Mouse (Mus musculus): ENCODE measurements around the gene Pitpnm2.

Gene Pitpnm2

GRCm38 (mm10) chr5:124247986-124248626, 1.5 kb downstream of the Pitpnm2 start:
- DNase-seq (ENCODE audit: low spot score) = no peak

- DNase-seq (ENCODE audit: low spot score) = no peak
Measured at GRCm38 (mm10) chr5:124247296-124247695, 2.3 kb downstream of the Pitpnm2 start.

GRCm38 (mm10) chr5:124244885-124245284, 4.7 kb downstream of the Pitpnm2 start:
- no peak for DNase-seq (ENCODE audit: low spot score)

GRCm38 (mm10) chr5:124244449-124244848, 5.1 kb downstream of the Pitpnm2 start:
- DNase-seq (ENCODE audit: low spot score) = no peak

- no peak for DNase-seq (ENCODE audit: low spot score)
Measured at GRCm38 (mm10) chr5:124243236-124243901, 6.2 kb downstream of the Pitpnm2 start.

GRCm38 (mm10) chr5:124241686-124242444, 7.7 kb downstream of the Pitpnm2 start:
- DNase-seq (ENCODE audit: low spot score) = no peak

- DNase-seq (ENCODE audit: low spot score) = no peak
Measured at GRCm38 (mm10) chr5:124240841-124241685, 8.5 kb downstream of the Pitpnm2 start.

GRCm38 (mm10) chr5:124236180-124236579, 13.4 kb downstream of the Pitpnm2 start:
- DNase-seq (ENCODE audit: low spot score) = no peak

GRCm38 (mm10) chr5:124234778-124235177, 14.8 kb downstream of the Pitpnm2 start:
- DNase-seq (ENCODE audit: low spot score) = no peak

- DNase-seq (ENCODE audit: low spot score) = no peak
Measured at GRCm38 (mm10) chr5:124233874-124234661, 15.5 kb downstream of the Pitpnm2 start.

GRCm38 (mm10) chr5:124233144-124233465, 16.5 kb downstream of the Pitpnm2 start:
- no peak for DNase-seq (ENCODE audit: low spot score)

GRCm38 (mm10) chr5:124232360-124233143, 17.0 kb downstream of the Pitpnm2 start:
- no peak for DNase-seq (ENCODE audit: low spot score)

GRCm38 (mm10) chr5:124230461-124230860, 19.1 kb downstream of the Pitpnm2 start:
- no peak for DNase-seq (ENCODE audit: low spot score)

GRCm38 (mm10) chr5:124227193-124227592, 22.4 kb downstream of the Pitpnm2 start:
- no peak for DNase-seq (ENCODE audit: low spot score)

- no peak for DNase-seq (ENCODE audit: low spot score)
Measured at GRCm38 (mm10) chr5:124226494-124226893, 23.1 kb downstream of the Pitpnm2 start.

- no peak for DNase-seq (ENCODE audit: low spot score)
Measured at GRCm38 (mm10) chr5:124225891-124226290, 23.7 kb downstream of the Pitpnm2 start.

- DNase-seq (ENCODE audit: low spot score) = no peak
Measured at GRCm38 (mm10) chr5:124224321-124225092, 25.1 kb downstream of the Pitpnm2 start.

- DNase-seq (ENCODE audit: low spot score) = no peak
Measured at GRCm38 (mm10) chr5:124223574-124223973, 26.0 kb downstream of the Pitpnm2 start.

- DNase-seq (ENCODE audit: low spot score) = no peak
Measured at GRCm38 (mm10) chr5:124222696-124223095, 26.9 kb downstream of the Pitpnm2 start.

- no peak for DNase-seq (ENCODE audit: low spot score)
Measured at GRCm38 (mm10) chr5:124221736-124222040, 27.9 kb downstream of the Pitpnm2 start.

Data from urinary bladder, postnatal 25 days (tissue).